Mouse (Mus musculus) lung, embryonic 16.5 days (tissue): Measurements from ENCODE around the gene 4930523C07Rik. TPM values are rescaled to one million over a fixed set of nuclear protein-coding genes. Genes with fewer than 3 reads are reported as not detected.
A peak's percentile ranks its signal among the peaks of the same experiment; 100 is the strongest.

Source experiments
- ATAC-seq: fragments of 200-750 bp; cut with Nextera tagmentation; 2 replicates; pipeline ENCODE4 v1.8.0; 2017; ENCODE audit warnings: low read depth, mild to moderate bottlenecking, moderate library complexity
- H3K27ac ChIP-seq: fragments of 300-500 bp; sonication (generic); 2 replicates; pipeline ENCODE4 v1.5.1; 2014; ENCODE audit warnings: mild to moderate bottlenecking, control low read depth, low read length
- H3K27me3 ChIP-seq: fragments of 300-500 bp; sonication (generic); 2 replicates; pipeline ENCODE4 v1.6.1; 2014; ENCODE audit warnings: low read depth, low read length, mixed read lengths; ENCODE audit not compliant: control insufficient read depth, insufficient read depth
- H3K36me3 ChIP-seq: fragments of 300-500 bp; sonication (generic); 2 replicates; pipeline ENCODE4 v1.6.1; 2014; ENCODE audit warnings: low read length; ENCODE audit not compliant: control insufficient read depth, insufficient read depth
- H3K4me1 ChIP-seq: fragments of 300-500 bp; sonication (generic); replicated peaks from 2 replicates; pipeline ENCODE4 v1.6.1; 2014; ENCODE audit warnings: low read length, mixed read lengths; ENCODE audit not compliant: control insufficient read depth, insufficient read depth
- H3K4me2 ChIP-seq: fragments of 300-500 bp; sonication (generic); 2 replicates; pipeline ENCODE4 v1.6.1; 2014; ENCODE audit warnings: low read depth, low read length, control low read depth
- H3K4me3 ChIP-seq: fragments of 300-500 bp; sonication (generic); 2 replicates; pipeline ENCODE4 v1.5.1; 2014; ENCODE audit warnings: mild to moderate bottlenecking, low read length, control low read depth
- H3K9ac ChIP-seq: fragments of 300-500 bp; sonication (generic); 2 replicates; pipeline ENCODE4 v1.6.1; 2014; ENCODE audit warnings: low read length, control low read depth
- H3K9me3 ChIP-seq: fragments of 300-500 bp; sonication (generic); 2 replicates; pipeline ENCODE4 v1.6.1; 2016; ENCODE audit warnings: low read length; ENCODE audit not compliant: control insufficient read depth
- WGBS: fragments of 180-500 bp; shearing (Covaris S2); extraction: QIAGEN DNeasy Blood & Tissue Kit; methylation state at CpG from one replicate; pipeline ENCODE4 v1.1.7; 2014; 5-methylcytosine and 5-hydroxymethylcytosine counted together
- polyA plus RNA-seq: library from polyadenylated mRNA; unstranded; fragments of >200 nt; fragmentation: Nextera tagmentation; extraction: Ambion mirVana; gene quantifications from 2 replicates; pipeline ENCODE4 v1.2.1, GENCODE M21; 2015

4930523C07Rik gene
- polyA plus RNA-seq, 1 experiment from 2014 or later: 43.0 TPM

DNA sequence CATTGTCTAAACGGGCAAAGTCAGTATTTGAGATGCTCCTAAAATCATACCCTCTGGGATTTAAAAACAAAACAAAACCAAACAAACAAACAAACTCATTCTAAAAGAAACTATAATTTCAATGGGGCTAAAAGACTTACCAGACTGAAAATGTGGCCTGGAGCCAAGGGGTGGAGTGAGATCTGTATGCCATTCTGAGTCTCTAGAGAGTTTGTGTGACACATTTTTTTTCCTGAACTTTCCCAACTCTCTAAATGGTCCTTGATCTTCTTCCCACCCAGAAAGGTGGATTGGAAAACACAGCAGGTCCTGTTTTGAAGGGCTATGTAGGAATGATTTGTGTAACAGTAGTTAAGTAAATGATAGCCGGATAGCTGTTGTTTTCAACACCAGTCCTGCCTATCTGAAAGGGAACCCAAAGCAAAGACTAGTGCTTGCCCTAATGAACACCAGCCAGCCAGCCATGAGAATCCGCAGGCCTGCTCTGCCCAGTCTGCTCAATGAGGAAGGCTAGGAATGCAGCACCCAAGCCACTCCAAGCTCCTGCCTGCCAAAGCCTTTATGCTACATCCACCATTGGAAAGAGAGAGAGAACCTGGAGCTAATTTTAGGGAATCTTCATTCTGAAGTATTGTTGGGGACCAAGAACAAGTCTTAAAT is 1.0 kb downstream of the 4930523C07Rik start:
- Histone ChIP-seq H3K9ac (peak overlapping the region; percentile 79), H3K4me3 (peak overlapping the region; percentile 62), H3K27ac (peak overlapping the region; percentile 79), H3K4me1 (peaks cover 34% of the 10 kb centered on the region), H3K9me3 (no peaks in the 10 kb centered on the region), H3K27me3 (no peaks in the 10 kb centered on the region), H3K36me3 (no peaks in the 10 kb centered on the region), H3K4me2 (peak overlapping the region; percentile 81)
- 39% methylated on average over 3 of the region's 3 CpGs for WGBS
- no peak for ATAC-seq

DNA sequence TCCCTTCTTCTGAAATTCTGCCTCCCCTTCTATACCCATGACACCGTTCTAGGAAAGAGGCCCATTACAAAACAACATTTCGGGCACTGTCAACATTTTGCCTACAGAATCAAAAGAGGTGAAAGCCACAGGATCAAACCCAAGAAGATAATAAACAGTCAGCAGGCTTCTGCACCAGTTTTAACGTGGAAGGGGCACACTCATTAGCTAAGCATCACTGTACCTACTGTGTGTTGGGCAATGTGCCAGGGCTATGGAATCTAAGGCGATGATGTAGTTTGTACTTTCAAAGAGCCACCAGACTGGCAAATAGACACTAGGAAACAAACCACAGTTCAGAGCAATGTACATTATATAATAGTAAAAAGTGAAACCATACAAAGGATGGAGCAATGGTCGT is 1.8 kb downstream of the 4930523C07Rik start:
- peak overlapping the region; percentile 81 for H3K4me2 ChIP-seq

DNA sequence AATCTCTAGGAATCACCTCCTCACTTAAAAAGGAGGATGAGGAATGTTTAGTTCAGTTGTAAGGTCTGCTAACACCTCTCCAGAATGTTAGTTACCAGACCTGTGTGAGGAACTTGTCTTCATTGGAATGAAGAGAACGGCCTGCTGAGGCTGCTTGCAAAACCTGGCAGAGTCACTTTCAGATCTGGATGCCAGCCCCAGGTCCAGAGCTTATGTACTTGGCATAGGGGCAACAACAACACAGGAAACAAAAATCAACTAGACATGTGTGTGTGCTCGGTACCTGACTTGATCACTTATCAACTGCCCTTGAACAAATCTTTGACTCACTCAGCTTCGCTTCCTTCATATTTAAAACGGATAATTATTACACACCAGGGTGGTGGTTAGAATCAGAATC is 2.6 kb downstream of the 4930523C07Rik start:
- no peaks in the 10 kb centered on the region for H3K27me3 ChIP-seq
- H3K36me3 ChIP-seq: no peaks in the 10 kb centered on the region
- 71% methylated on average over 4 of the region's 4 CpGs for WGBS
- H3K4me2 ChIP-seq: peak overlapping the region; percentile 81
- no peak overlapping the region for H3K9ac ChIP-seq
- H3K4me1 ChIP-seq: peaks cover 30% of the 10 kb centered on the region
- H3K4me3 ChIP-seq: no peak overlapping the region
- H3K9me3 ChIP-seq: no peaks in the 10 kb centered on the region
- H3K27ac ChIP-seq: no peak overlapping the region
- ATAC-seq: no peak

More for the DNA sequence above, 1.8 kb downstream of the 4930523C07Rik start:
- no peak overlapping the region for H3K9ac ChIP-seq
- H3K4me1 ChIP-seq: peaks cover 30% of the 10 kb centered on the region
- 75% methylated on average over 5 of the region's 5 CpGs for WGBS
- no peaks in the 10 kb centered on the region for H3K9me3 ChIP-seq
- no peak overlapping the region for H3K27ac ChIP-seq
- peak overlapping the region; percentile 62; the same call in 1 of the 2 replicates for H3K4me3 ChIP-seq
- H3K27me3 ChIP-seq: no peaks in the 10 kb centered on the region
- no peaks in the 10 kb centered on the region for H3K36me3 ChIP-seq
- no peak for ATAC-seq

DNA sequence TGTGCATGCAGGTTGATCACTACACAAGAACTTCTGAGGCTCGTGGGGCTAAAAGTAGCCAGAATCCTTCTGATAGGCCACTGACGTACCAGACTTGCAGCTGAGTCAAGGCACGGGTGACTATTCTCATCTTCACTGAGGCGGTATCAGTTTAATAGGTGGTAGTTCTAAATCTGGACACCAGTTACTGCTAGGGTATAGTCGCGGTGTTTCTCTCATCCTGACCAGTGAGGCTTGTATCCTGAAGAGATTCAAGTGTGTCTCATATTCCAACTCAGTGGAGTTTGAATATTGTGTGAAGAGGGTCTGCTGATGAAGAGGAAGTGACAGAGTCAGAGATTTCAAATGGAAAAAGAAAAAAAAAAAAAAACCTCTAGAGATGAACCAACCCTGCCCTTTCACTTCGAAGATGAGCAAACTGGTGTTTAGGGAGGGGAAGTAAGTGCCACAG is 3.3 kb downstream of the 4930523C07Rik start:
- Histone ChIP-seq H3K4me3 (no peak overlapping the region), H3K27me3 (no peaks in the 10 kb centered on the region), H3K4me2 (no peak overlapping the region), H3K27ac (no peak overlapping the region), H3K4me1 (peaks cover 30% of the 10 kb centered on the region), H3K9ac (no peak overlapping the region), H3K36me3 (no peaks in the 10 kb centered on the region), H3K9me3 (no peaks in the 10 kb centered on the region)
- no peak for ATAC-seq
- WGBS: 83% methylated on average over 7 of the region's 7 CpGs

DNA sequence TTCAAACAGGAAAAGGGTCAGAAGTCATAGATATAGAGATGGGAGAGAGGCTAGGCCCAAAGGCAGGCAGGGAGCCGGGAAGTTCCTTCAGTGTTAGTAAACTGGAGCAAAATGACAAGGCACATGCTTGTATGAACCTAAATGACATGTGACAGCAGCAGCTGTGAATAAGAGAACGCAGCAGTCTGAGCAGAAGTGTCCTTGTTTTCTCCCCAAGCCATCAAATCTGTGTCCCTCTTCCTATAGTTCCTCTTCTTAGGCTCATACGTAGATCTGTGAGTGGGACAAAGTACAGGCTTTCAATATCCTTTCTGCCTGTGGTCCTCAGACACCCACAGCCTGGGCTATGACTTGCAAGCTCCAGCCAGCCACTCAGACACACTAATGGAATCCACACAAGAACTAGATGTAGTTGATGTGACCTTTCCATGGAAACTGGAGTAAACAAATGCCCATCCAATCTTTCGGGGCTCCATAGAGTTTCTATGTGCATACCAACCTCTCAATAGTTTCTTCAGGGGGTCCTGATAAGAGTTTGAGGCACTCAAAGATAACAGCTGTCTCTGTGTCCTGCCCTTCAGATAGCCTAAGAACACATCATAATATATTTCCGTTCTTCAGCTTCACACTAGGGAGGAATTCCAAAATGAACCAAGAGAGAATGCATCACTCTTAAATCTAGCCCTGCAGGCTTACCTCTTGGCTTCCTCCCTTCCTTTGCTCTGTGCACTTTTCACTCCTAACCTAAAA is 5.1 kb downstream of the 4930523C07Rik start:
- no peak overlapping the region for H3K9ac ChIP-seq
- peak overlapping the region; percentile 41; the same call in 1 of the 2 replicates for H3K27ac ChIP-seq
- WGBS: 29% methylated on average over 5 of the region's 5 CpGs
- H3K36me3 ChIP-seq: no peaks in the 10 kb centered on the region
- no peaks in the 10 kb centered on the region for H3K9me3 ChIP-seq
- H3K27me3 ChIP-seq: no peaks in the 10 kb centered on the region
- H3K4me3 ChIP-seq: no peak overlapping the region
- no peak overlapping the region for H3K4me2 ChIP-seq
- peak; percentile 34 for ATAC-seq
- peaks cover 26% of the 10 kb centered on the region for H3K4me1 ChIP-seq

DNA sequence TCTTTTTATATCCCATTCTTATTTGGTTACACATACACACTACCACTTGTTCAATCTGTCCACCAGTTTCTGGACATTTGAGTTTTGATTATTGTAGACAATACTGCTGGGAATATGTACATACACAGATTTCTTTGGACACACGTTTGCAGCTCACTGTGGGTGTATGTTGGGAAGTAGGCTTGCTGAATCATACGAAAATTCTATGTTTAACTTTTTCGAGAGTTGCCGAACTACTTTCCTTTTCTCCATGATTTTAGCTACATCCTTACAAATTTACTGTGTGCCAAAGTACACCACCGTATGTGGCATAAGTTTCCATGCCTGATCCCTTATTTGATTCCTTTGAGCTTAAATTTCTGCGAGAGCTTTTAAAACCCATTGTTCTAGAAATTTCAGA is 6.7 kb downstream of the 4930523C07Rik start:
- no peak overlapping the region for H3K4me3 ChIP-seq
- H3K36me3 ChIP-seq: no peaks in the 10 kb centered on the region
- H3K27ac ChIP-seq: no peak overlapping the region
- H3K4me1 ChIP-seq: peaks cover 25% of the 10 kb centered on the region
- no peak overlapping the region for H3K9ac ChIP-seq
- H3K9me3 ChIP-seq: no peaks in the 10 kb centered on the region
- WGBS: 88% methylated on average over 6 of the region's 6 CpGs
- no peaks in the 10 kb centered on the region for H3K27me3 ChIP-seq
- no peak overlapping the region for H3K4me2 ChIP-seq
- ATAC-seq: no peak

DNA sequence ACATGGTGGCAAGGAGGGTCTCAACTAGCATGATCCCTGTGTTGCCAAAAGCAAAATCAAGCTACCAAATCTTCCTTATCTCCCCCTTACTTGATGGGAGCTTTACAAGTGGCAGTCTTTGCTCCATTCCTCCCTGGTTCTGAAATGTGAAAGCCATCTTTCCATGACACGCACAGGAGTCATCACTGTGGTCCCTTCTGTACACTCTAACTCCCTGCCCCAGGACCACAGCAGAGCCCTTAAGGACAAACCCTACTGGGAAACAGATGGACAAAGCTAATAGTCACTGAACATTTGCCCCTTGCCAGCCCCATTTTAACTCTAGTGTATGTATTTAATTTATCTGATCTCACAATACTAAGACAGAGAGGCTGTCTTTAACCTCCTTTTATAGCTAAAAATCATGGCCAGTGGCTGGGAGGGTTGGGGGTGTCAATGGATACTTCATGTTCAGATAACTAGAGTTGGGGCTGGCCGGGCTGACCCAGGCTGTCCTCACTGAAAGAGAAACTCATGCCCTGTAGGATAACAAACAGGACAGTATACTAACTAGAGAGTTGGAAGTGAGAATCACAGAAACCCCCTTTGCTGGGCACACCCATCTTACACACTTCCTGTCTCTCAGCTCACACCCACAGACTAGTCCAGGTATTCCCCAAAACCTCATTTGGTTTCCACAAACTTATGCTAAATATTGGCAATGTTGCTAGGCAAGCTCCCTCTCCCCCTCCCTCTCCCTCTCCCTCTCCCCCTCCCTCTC is 8.6 kb downstream of the 4930523C07Rik start:
- H3K4me3 ChIP-seq: no peak overlapping the region

DNA sequence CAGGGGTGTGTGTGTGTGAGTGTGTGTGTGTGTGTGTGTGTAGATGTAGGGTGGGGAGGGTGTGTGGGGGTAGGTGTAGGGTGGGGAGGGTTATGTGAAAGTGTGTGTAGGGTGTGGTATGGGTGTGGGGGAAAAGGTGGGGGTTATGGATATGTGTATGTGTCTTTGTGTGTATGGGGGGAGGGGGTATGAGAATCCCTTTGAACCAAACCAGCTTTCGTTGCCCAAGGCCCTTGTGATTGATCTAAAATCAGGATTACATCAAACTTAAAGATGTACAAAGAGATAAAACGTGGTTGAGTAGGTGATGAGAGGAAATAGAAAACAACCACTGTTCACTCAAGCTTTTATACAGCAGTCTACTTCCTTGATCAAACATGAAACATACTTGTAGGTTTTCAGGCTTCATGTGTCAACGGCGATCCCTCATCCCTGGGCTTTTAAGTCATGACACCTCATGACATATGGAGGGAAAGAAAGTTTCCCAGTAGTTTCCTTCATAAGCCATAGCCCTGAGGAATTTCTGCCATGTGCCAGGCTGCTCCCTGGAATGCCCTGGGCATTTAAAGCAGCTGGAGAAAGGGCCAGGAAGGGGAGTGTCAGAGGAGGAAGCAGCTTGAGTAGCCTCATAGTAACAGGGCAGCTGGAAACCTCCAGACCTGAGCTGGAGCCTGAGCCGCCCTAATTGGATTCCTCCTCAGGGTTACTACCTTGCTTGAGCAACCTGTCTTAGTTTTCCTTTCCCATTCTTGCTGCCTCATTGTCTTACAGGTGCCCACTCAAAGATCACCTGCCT is 9.5 kb downstream of the 4930523C07Rik start:
- peak; percentile 34 for ATAC-seq
- no peak overlapping the region for H3K4me2 ChIP-seq
- no peaks in the 10 kb centered on the region for H3K9me3 ChIP-seq
- no peaks in the 10 kb centered on the region for H3K36me3 ChIP-seq
- peak overlapping the region; percentile 21; the same call in 1 of the 2 replicates for H3K27ac ChIP-seq
- H3K4me3 ChIP-seq: no peak overlapping the region
- no peaks in the 10 kb centered on the region for H3K27me3 ChIP-seq
- H3K4me1 ChIP-seq: peaks cover 38% of the 10 kb centered on the region
- H3K9ac ChIP-seq: no peak overlapping the region
- WGBS: 45% methylated on average over 5 of the region's 5 CpGs

More for the DNA sequence above, 8.6 kb downstream of the 4930523C07Rik start:
- Histone ChIP-seq H3K27me3 (no peaks in the 10 kb centered on the region), H3K27ac (no peak overlapping the region), H3K9ac (no peak overlapping the region), H3K4me1 (peaks cover 34% of the 10 kb centered on the region), H3K9me3 (no peaks in the 10 kb centered on the region), H3K36me3 (no peaks in the 10 kb centered on the region), H3K4me2 (no peak overlapping the region)
- no peak for ATAC-seq
- 82% methylated on average over 2 of the region's 2 CpGs for WGBS
